Mouse (Mus musculus): Measurements from ENCODE around the gene Mgat3.

- TF ChIP-seq CTCF (conservative IDR thresholded peaks at IDR 0.05; ENCODE audit: low read length), result no peak
- no peak for TF ChIP-seq NANOG (IDR thresholded peaks at IDR 0.05; ENCODE audit: borderline replicate concordance, low read length)
Measured at GRCm38 (mm10) chr15:80202111-80202775, 28.7 kb downstream of the Mgat3 start.
